Mouse (Mus musculus): Measurements from ENCODE around the gene A1cf. TPM values are rescaled to one million over a fixed set of nuclear protein-coding genes. Genes with fewer than 3 reads are reported as not detected.

A1cf gene
- polyA plus RNA-seq, 2 experiments, result not detected

- DNase-seq (ENCODE audit: low spot score), result no peak
- WGBS, result 78% methylated on average over 4 of the region's 4 CpGs
These were observed 21.4 kb downstream of the A1cf start for GRCm38 (mm10) chr19:31889988-31890387.

DNA sequence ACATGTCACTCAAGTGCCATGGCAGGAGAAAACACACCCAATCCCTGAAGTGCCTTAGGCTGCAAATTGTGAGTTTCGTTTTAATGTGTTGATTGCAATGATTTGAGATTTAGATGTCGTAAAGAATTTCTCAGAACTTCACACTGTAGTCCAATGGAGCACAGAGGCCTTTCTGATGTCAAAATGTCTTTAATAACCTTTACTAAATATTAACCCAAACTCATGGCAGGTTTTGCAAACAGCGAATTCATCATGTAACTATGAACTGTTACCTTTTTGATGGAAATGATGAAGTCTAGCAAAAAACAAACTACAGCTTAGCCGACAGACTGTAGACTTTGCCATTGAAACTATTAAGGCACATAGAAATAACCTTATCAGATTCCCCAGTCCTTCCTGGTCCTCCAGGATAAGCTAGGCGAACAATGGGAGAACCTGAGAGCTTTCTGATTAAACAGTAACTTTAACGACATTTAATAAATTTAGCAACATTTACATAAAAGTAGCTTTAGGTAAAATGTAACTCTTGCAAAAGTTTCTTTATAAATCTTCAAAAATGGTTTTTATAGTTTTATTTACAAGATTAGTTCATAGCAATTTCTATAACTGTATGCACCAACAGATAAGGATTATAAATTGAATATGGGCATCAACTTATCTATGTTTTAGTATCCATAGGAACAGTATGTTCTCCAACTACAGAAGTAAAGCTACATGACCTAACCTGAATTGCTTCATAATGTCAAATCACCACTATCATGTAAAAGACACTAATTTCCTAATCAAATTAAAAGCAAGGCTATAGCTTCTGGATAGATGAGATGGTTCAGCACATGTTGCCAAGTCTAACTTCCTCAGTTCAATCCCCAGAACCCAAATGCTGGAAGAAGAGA, 22.7 kb downstream of the A1cf start:
- no peak for TF ChIP-seq POLR2A (IDR thresholded peaks at IDR 0.05; ENCODE audit: borderline replicate concordance, extremely low read depth, insufficient read depth, insufficient read length)
- Histone ChIP-seq H3K9me3 (ENCODE audit: control insufficient read depth, low read length) (no peaks in the 10 kb centered on the region), H3K4me3 (replicated peaks; ENCODE audit: low read length) (no peak overlapping the region), H3K27me3 (ENCODE audit: control insufficient read depth, insufficient read depth, low read length) (no peaks in the 10 kb centered on the region), H3K9ac (ENCODE audit: low read depth, low read length, severe bottlenecking) (no peak overlapping the region), H3K4me2 (replicated peaks; ENCODE audit: low read depth, low read length, severe bottlenecking) (no peak overlapping the region), H3K4me1 (ENCODE audit: control insufficient read depth, insufficient read depth, low read length) (no peaks in the 10 kb centered on the region), H3K36me3 (ENCODE audit: control insufficient read depth, insufficient read depth, low read length) (no peaks in the 10 kb centered on the region), H3K27ac (replicated peaks; ENCODE audit: low read depth, low read length) (no peak overlapping the region)
- DNase-seq (ENCODE audit: low spot score) (no peak), ATAC-seq (ENCODE audit: low FRiP score, low read depth) (no peak)
- 85% methylated on average over 6 of the region's 6 CpGs for WGBS

More at GRCm38 (mm10) chr19:31889988-31890387, 21.4 kb downstream of the A1cf start:
- no peak overlapping the region for H3K27ac ChIP-seq (replicated peaks; ENCODE audit: low read depth, low read length)
- no peaks in the 10 kb centered on the region for H3K36me3 ChIP-seq (ENCODE audit: control insufficient read depth, insufficient read depth, low read length)
- no peak overlapping the region for H3K4me2 ChIP-seq (replicated peaks; ENCODE audit: low read depth, low read length, severe bottlenecking)
- H3K4me3 ChIP-seq (replicated peaks; ENCODE audit: low read length), result no peak overlapping the region
- no peak for ATAC-seq (ENCODE audit: low FRiP score, low read depth)
- no peak for TF ChIP-seq POLR2A (IDR thresholded peaks at IDR 0.05; ENCODE audit: borderline replicate concordance, extremely low read depth, insufficient read depth, insufficient read length)
- H3K9me3 ChIP-seq (ENCODE audit: control insufficient read depth, low read length), result no peaks in the 10 kb centered on the region
- no peak overlapping the region for H3K9ac ChIP-seq (ENCODE audit: low read depth, low read length, severe bottlenecking)
- H3K27me3 ChIP-seq (ENCODE audit: control insufficient read depth, insufficient read depth, low read length), result no peaks in the 10 kb centered on the region
- no peaks in the 10 kb centered on the region for H3K4me1 ChIP-seq (ENCODE audit: control insufficient read depth, insufficient read depth, low read length)

DNA sequence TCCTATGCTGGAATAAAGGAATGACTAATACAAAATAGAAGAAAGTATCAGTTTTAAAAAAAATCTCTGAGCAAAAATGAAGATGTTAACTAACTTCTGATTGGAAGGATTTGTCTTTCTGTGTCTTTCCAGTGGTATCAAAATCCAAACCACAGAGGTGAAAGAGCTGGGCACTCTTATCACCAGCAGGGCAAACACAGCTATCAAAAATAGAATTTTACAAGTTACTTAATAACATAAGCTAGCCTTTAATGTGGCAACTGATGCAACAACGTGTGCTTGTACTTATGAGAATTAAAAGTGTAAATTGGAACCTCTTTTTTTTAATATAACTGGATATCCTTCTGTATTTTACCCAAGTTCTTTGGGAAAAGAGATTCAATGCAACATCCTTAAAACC, 27.4 kb downstream of the A1cf start:
- DNase-seq (ENCODE audit: low spot score) (no peak), ATAC-seq (ENCODE audit: low FRiP score, low read depth) (no peak)
- WGBS, result 74% methylated on average over 1 of the region's 1 CpGs
- H3K27ac ChIP-seq (replicated peaks; ENCODE audit: low read depth, low read length), result no peak overlapping the region
- H3K4me2 ChIP-seq (replicated peaks; ENCODE audit: low read depth, low read length, severe bottlenecking), result no peak overlapping the region
- no peaks in the 10 kb centered on the region for H3K4me1 ChIP-seq (ENCODE audit: control insufficient read depth, insufficient read depth, low read length)
- H3K9ac ChIP-seq (ENCODE audit: low read depth, low read length, severe bottlenecking), result no peak overlapping the region
- H3K36me3 ChIP-seq (ENCODE audit: control insufficient read depth, insufficient read depth, low read length), result no peaks in the 10 kb centered on the region
- no peak for TF ChIP-seq POLR2A (IDR thresholded peaks at IDR 0.05; ENCODE audit: borderline replicate concordance, extremely low read depth, insufficient read depth, insufficient read length)
- H3K27me3 ChIP-seq (ENCODE audit: control insufficient read depth, insufficient read depth, low read length), result no peaks in the 10 kb centered on the region
- H3K9me3 ChIP-seq (ENCODE audit: control insufficient read depth, low read length), result no peaks in the 10 kb centered on the region
- H3K4me3 ChIP-seq (replicated peaks; ENCODE audit: low read length), result no peak overlapping the region

DNA sequence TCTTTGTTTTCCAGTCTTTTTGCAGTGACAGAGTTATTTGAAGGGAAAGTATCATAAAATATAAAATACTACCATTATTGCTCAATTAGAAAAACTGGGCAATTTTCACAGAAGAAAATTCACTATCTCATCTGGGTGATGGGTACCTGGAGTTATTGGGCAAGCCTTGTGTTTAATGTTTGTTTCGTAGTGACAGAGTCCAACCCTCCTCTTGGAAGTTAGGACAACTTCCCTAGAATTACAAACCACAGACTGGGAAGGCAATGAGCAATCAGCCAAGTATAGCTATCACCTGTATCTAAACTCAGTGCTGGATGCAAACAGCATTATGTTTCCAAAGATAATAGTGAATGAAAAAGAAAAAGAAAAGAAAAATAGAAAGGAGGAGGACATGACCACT, 28.1 kb downstream of the A1cf start:
- H3K27me3 ChIP-seq (ENCODE audit: control insufficient read depth, insufficient read depth, low read length), result no peaks in the 10 kb centered on the region
- ATAC-seq (ENCODE audit: low FRiP score, low read depth), result no peak
- no peaks in the 10 kb centered on the region for H3K9me3 ChIP-seq (ENCODE audit: control insufficient read depth, low read length)
- H3K4me3 ChIP-seq (replicated peaks; ENCODE audit: low read length), result no peak overlapping the region
- no peak for TF ChIP-seq POLR2A (IDR thresholded peaks at IDR 0.05; ENCODE audit: borderline replicate concordance, extremely low read depth, insufficient read depth, insufficient read length)
- no peaks in the 10 kb centered on the region for H3K36me3 ChIP-seq (ENCODE audit: control insufficient read depth, insufficient read depth, low read length)
- no peaks in the 10 kb centered on the region for H3K4me1 ChIP-seq (ENCODE audit: control insufficient read depth, insufficient read depth, low read length)
- H3K27ac ChIP-seq (replicated peaks; ENCODE audit: low read depth, low read length), result no peak overlapping the region
- no peak for DNase-seq (ENCODE audit: low spot score)
- no peak overlapping the region for H3K9ac ChIP-seq (ENCODE audit: low read depth, low read length, severe bottlenecking)
- 83% methylated on average over 1 of the region's 1 CpGs for WGBS
- H3K4me2 ChIP-seq (replicated peaks; ENCODE audit: low read depth, low read length, severe bottlenecking), result no peak overlapping the region

- H3K9me3 ChIP-seq (ENCODE audit: control insufficient read depth, low read length), result no peaks in the 10 kb centered on the region
- H3K36me3 ChIP-seq (ENCODE audit: control insufficient read depth, insufficient read depth, low read length), result no peaks in the 10 kb centered on the region
- DNase-seq (ENCODE audit: low spot score) (no peak), ATAC-seq (ENCODE audit: low FRiP score, low read depth) (no peak)
- no peak overlapping the region for H3K27ac ChIP-seq (replicated peaks; ENCODE audit: low read depth, low read length)
- no peak overlapping the region for H3K4me3 ChIP-seq (replicated peaks; ENCODE audit: low read length)
- no peaks in the 10 kb centered on the region for H3K27me3 ChIP-seq (ENCODE audit: control insufficient read depth, insufficient read depth, low read length)
- 53% methylated on average over 7 of the region's 7 CpGs for WGBS
- no peak overlapping the region for H3K4me2 ChIP-seq (replicated peaks; ENCODE audit: low read depth, low read length, severe bottlenecking)
- H3K9ac ChIP-seq (ENCODE audit: low read depth, low read length, severe bottlenecking), result no peak overlapping the region
- no peak for TF ChIP-seq POLR2A (IDR thresholded peaks at IDR 0.05; ENCODE audit: borderline replicate concordance, extremely low read depth, insufficient read depth, insufficient read length)
- no peaks in the 10 kb centered on the region for H3K4me1 ChIP-seq (ENCODE audit: control insufficient read depth, insufficient read depth, low read length)
These were observed 37.1 kb downstream of the A1cf start for GRCm38 (mm10) chr19:31905671-31906070.

Measured in limb, embryonic 14.5 days (tissue).